ENCODE assay signal across 8 mouse cellular contexts in the genomic region with DNA sequence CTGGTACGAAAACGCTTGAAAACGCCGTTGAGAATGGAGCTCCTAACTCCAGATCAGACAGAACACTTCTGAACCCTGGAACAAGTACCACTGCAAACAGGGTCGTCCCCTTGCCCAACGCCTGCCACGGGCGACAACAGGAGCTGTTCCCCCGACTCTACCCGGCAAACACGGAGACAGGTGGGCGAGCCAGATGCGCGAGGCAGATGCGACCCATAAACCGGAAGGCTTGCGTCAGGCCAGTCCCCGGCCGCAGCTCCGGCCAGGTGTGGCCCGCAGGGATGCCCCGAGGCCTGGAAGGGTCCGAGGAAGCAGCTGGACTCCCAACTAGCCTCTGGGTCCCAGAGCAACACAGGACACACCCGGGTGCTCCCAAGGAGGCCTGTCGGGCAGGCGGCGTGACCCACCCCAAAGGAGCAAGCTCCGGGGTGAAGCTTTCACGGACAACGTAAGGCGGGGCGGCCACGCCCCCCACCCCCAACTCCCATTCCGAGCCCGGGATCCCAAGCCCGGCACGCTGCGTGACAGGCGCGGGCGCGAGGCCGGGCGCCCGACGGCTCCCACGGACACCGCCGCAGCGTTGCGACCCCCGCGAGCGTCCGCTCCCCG. TPM values are rescaled to one million over a fixed set of nuclear protein-coding genes. Genes with fewer than 3 reads are reported as not detected.
DNase-seq lines count a peak whose midpoint lies in the region; ATAC-seq and TF ChIP-seq lines count a peak whose summit lies in the region.

No protein-coding gene starts in this region.

- ATAC-seq in lung, embryonic 14.5 days (ENCODE audit: insufficient read depth): peak; percentile 29
- ATAC-seq in forebrain, embryonic 14.5 days: peak; percentile 19
- ATAC-seq in intestine, embryonic 15.5 days: peak; percentile 31
- ATAC-seq in liver, postnatal 0 days: peak; percentile 13

- peak overlapping the region; percentile 81 for H3K4me2 ChIP-seq in lung, embryonic 14.5 days
- peak overlapping the region; percentile 96 for H3K4me2 ChIP-seq in forebrain, embryonic 14.5 days (ENCODE audit: low read length)
- peak overlapping the region; percentile 91 for H3K4me2 ChIP-seq in intestine, embryonic 15.5 days (replicated peaks)
- H3K4me2 ChIP-seq in liver, postnatal 0 days (ENCODE audit: low read depth, low read length): peak overlapping the region; percentile 88

- peak; percentile 22; the same call in 1 of the 2 replicates for TF ChIP-seq POLR2A in bone marrow, adult 2 months (IDR thresholded peaks at IDR 0.05; ENCODE audit: borderline replicate concordance, control insufficient read depth, low read depth, low read length)

- H3K36me3 ChIP-seq in lung, embryonic 14.5 days (ENCODE audit: insufficient read depth): no peaks in the 10 kb centered on the region
- no peaks in the 10 kb centered on the region for H3K36me3 ChIP-seq in forebrain, embryonic 14.5 days (ENCODE audit: control insufficient read depth, insufficient read depth, low read length)
- H3K36me3 ChIP-seq in intestine, embryonic 15.5 days: no peaks in the 10 kb centered on the region
- no peaks in the 10 kb centered on the region for H3K36me3 ChIP-seq in liver, postnatal 0 days (replicated peaks; ENCODE audit: insufficient read depth, low read length)

- no peak for TF ChIP-seq EP300 in liver, postnatal 0 days (IDR thresholded peaks at IDR 0.05; ENCODE audit: low read depth)

- H3K27me3 ChIP-seq in lung, embryonic 14.5 days (ENCODE audit: insufficient read depth, low read length): no peaks in the 10 kb centered on the region
- no peaks in the 10 kb centered on the region for H3K27me3 ChIP-seq in forebrain, embryonic 14.5 days (replicated peaks; ENCODE audit: control insufficient read depth, insufficient read depth, low read length)
- no peaks in the 10 kb centered on the region for H3K27me3 ChIP-seq in intestine, embryonic 15.5 days (replicated peaks)
- H3K27me3 ChIP-seq in liver, postnatal 0 days (ENCODE audit: insufficient read depth, low read length): no peaks in the 10 kb centered on the region

- no peak for TF ChIP-seq CTCF in lung, embryonic 14.5 days (IDR thresholded peaks at IDR 0.05; ENCODE audit: low read depth)
- no peak for TF ChIP-seq CTCF in bone marrow, adult 2 months (IDR thresholded peaks at IDR 0.05; ENCODE audit: control insufficient read depth, insufficient read depth, low read length)
- TF ChIP-seq CTCF in liver, postnatal 0 days (IDR thresholded peaks at IDR 0.05; ENCODE audit: low read depth): no peak

- H3K9ac ChIP-seq in lung, embryonic 14.5 days: peak overlapping the region; percentile 84
- peak overlapping the region; percentile 90 for H3K9ac ChIP-seq in forebrain, embryonic 14.5 days (ENCODE audit: low read length)
- peak overlapping the region; percentile 83 for H3K9ac ChIP-seq in intestine, embryonic 15.5 days
- H3K9ac ChIP-seq in liver, postnatal 0 days (replicated peaks): peak overlapping the region; percentile 85

- H3K4me3 ChIP-seq in lung, embryonic 14.5 days (ENCODE audit: low read depth, low read length): peak overlapping the region; percentile 97
- H3K4me3 ChIP-seq in bone marrow, adult 2 months (replicated peaks; ENCODE audit: control insufficient read depth, low read depth, low read length): peak overlapping the region; percentile 89
- H3K4me3 ChIP-seq in forebrain, embryonic 14.5 days (ENCODE audit: low read depth, low read length): peak overlapping the region; percentile 95
- peak overlapping the region; percentile 86 for H3K4me3 ChIP-seq in intestine, embryonic 15.5 days (replicated peaks)
- peak overlapping the region; percentile 80 for H3K4me3 ChIP-seq in liver, postnatal 0 days (ENCODE audit: low read depth, low read length)

- under 1% methylated on average over 56 of the region's 56 CpGs for WGBS in lung, embryonic 14.5 days
- under 1% methylated on average over 56 of the region's 56 CpGs for WGBS in bone marrow, adult 2 months
- under 1% methylated on average over 54 of the region's 56 CpGs for WGBS in forebrain, embryonic 14.5 days
- under 1% methylated on average over 53 of the region's 56 CpGs for WGBS in intestine, embryonic 15.5 days
- 1% methylated on average over 52 of the region's 56 CpGs for WGBS in liver, postnatal 0 days (ENCODE audit: insufficient replicate concordance)

- peak overlapping the region; percentile 97 for H3K27ac ChIP-seq in lung, embryonic 14.5 days (ENCODE audit: low read depth)
- H3K27ac ChIP-seq in bone marrow, adult 2 months (ENCODE audit: control insufficient read depth, insufficient read depth, low read depth, low read length, poor library complexity): peak overlapping the region; percentile 98
- peak overlapping the region; percentile 89 for H3K27ac ChIP-seq in forebrain, embryonic 14.5 days (ENCODE audit: low read depth, low read length)
- peak overlapping the region; percentile 91 for H3K27ac ChIP-seq in intestine, embryonic 15.5 days
- H3K27ac ChIP-seq in liver, postnatal 0 days (ENCODE audit: low read depth): peak overlapping the region; percentile 93

- no peak for DNase-seq in lung, embryonic 14.5 days
- DNase-seq in lung, postnatal 25 days (ENCODE audit: low spot score): no peak
- peak; percentile 53 for DNase-seq in forebrain, embryonic 14.5 days (ENCODE audit: low spot score)
- DNase-seq in liver, postnatal 0 days: peak; percentile 71
- DNase-seq in ovary, postnatal 14 days (ENCODE audit: low spot score): peak; percentile 37
- no peak for DNase-seq in urinary bladder, postnatal 4 days (ENCODE audit: low spot score in 2 of 2)

- H3K9me3 ChIP-seq in lung, embryonic 14.5 days (ENCODE audit: low read depth, low read length): no peaks in the 10 kb centered on the region
- H3K9me3 ChIP-seq in forebrain, embryonic 14.5 days (replicated peaks; ENCODE audit: control insufficient read depth, low read length): no peaks in the 10 kb centered on the region
- no peaks in the 10 kb centered on the region for H3K9me3 ChIP-seq in intestine, embryonic 15.5 days
- H3K9me3 ChIP-seq in liver, postnatal 0 days (ENCODE audit: low read length): no peaks in the 10 kb centered on the region

- peaks cover 10% of the 10 kb centered on the region for H3K4me1 ChIP-seq in lung, embryonic 14.5 days (ENCODE audit: insufficient read depth)
- peaks cover 3% of the 10 kb centered on the region for H3K4me1 ChIP-seq in bone marrow, adult 2 months (ENCODE audit: control insufficient read depth, insufficient read depth, low read length)
- H3K4me1 ChIP-seq in forebrain, embryonic 14.5 days (ENCODE audit: control insufficient read depth, insufficient read depth, low read length): peaks cover 10% of the 10 kb centered on the region
- H3K4me1 ChIP-seq in intestine, embryonic 15.5 days (replicated peaks): peaks cover 8% of the 10 kb centered on the region
- H3K4me1 ChIP-seq in liver, postnatal 0 days (ENCODE audit: insufficient read depth): peaks cover 20% of the 10 kb centered on the region

RNA-seq across cellular contexts. Expression of a gene that starts 1.4 kb away (rescaled TPM):
- 61.4 and 65.8 TPM in 2 replicates for polyA plus RNA-seq in lung, embryonic 14.5 days (2014; fragmentation: Nextera tagmentation; extraction: Ambion mirVana)
- polyA plus RNA-seq in bone marrow, adult 2 months (2011; ENCODE audit: insufficient read depth, insufficient read length, low replicate concordance, missing spikeins): 16.1 and 27.0 TPM in 2 replicates
- polyA plus RNA-seq in forebrain, embryonic 14.5 days (2014; fragmentation: Nextera tagmentation; extraction: Ambion mirVana): 42.9 and 50.2 TPM in 2 replicates
- 64.3 and 74.9 TPM in 2 replicates for polyA plus RNA-seq in intestine, embryonic 15.5 days (2015; fragmentation: Nextera tagmentation; extraction: Ambion mirVana)
- polyA plus RNA-seq in liver, postnatal 0 days (2015; fragmentation: Nextera tagmentation; extraction: Ambion mirVana): 29.5 TPM in 2 replicates

Comparison
In these comparisons a context has a peak if more than half of its experiments do, and no peak if none do; other contexts are left out.
1. DNase-seq: peak in forebrain, embryonic 14.5 days (single experiment), liver, postnatal 0 days (single experiment) and ovary, postnatal 14 days (single experiment); none in lung, embryonic 14.5 days (single experiment), lung, postnatal 25 days (single experiment) and urinary bladder, postnatal 4 days (0 of 2).
2. Peak in every context shown above with its lines, with median percentiles within 50 percentile points of each other: ATAC-seq, H3K27ac ChIP-seq, H3K4me2 ChIP-seq, H3K4me3 ChIP-seq and H3K9ac ChIP-seq.